Mouse (Mus musculus) MEL (cell line): ENCODE data around the gene Hnf1b. TPM values are rescaled to one million over a fixed set of nuclear protein-coding genes. Genes with fewer than 3 reads are reported as not detected.

ENCODE experiments used
- DNase-seq: peaks from one replicate; pipeline ENCODE4 v3.0.0; 2011; ENCODE audit warnings: low read depth, low spot score
- H3K27ac ChIP-seq: 2 replicates; pipeline ENCODE4 v1.5.1; 2012; ENCODE audit warnings: low read depth, mild to moderate bottlenecking, control low read depth, low read length, moderate library complexity; ENCODE audit not compliant: control insufficient read depth
- H3K27me3 ChIP-seq, 2 experiments: fragments of 150-350 bp in 1 of 2; sonication (generic) in 1 of 2; 2 replicates each; pipeline ENCODE4 v1.6.1; 2012; ENCODE audit warnings: low read length in 2 of 2, mild to moderate bottlenecking in 2 of 2, improper control_type of control experiment in 1 of 2, moderate library complexity in 1 of 2; ENCODE audit not compliant: insufficient read depth in 2 of 2, control insufficient read depth in 1 of 2
- H3K36me3 ChIP-seq, 2 experiments: 2 replicates each; pipeline ENCODE4 v1.6.1; 2012 to 2014; ENCODE audit warnings: low read length in 2 of 2, improper control_type of control experiment in 1 of 2, inconsistent platforms in 1 of 2, mild to moderate bottlenecking in 1 of 2; ENCODE audit not compliant: insufficient read depth in 2 of 2, control insufficient read depth in 1 of 2
- H3K4me1 ChIP-seq, 2 experiments: fragments of 150-350 bp in 1 of 2; sonication (generic) in 1 of 2; 2 replicates each; pipeline ENCODE4 v1.6.1; 2012; ENCODE audit warnings: low read length in 2 of 2, improper control_type of control experiment in 1 of 2, mild to moderate bottlenecking in 1 of 2; ENCODE audit not compliant: insufficient read depth in 2 of 2, control insufficient read depth in 1 of 2
- H3K4me3 ChIP-seq, 2 experiments: fragments of 150-350 bp in 1 of 2; sonication (generic) in 1 of 2; 2 replicates each; pipeline ENCODE4 v1.5.1; 2012; ENCODE audit warnings: low read depth in 2 of 2, low read length in 2 of 2, mild to moderate bottlenecking in 2 of 2, moderate library complexity in 2 of 2, control low read depth in 1 of 2, improper control_type of control experiment in 1 of 2; ENCODE audit not compliant: control insufficient read depth in 1 of 2, insufficient read depth in 1 of 2
- H3K79me2 ChIP-seq: 2 replicates; pipeline ENCODE4 v1.6.1; 2012; ENCODE audit warnings: mild to moderate bottlenecking, low read length, moderate library complexity; ENCODE audit not compliant: control insufficient read depth, poor library complexity, insufficient read depth
- H3K9ac ChIP-seq: 2 replicates; pipeline ENCODE4 v1.6.1; 2012; ENCODE audit warnings: low read depth, mild to moderate bottlenecking, control low read depth, low read length, moderate library complexity; ENCODE audit not compliant: control insufficient read depth, poor library complexity, severe bottlenecking
- H3K9me3 ChIP-seq: fragments of 150-350 bp; sonication (generic); replicated peaks from 2 replicates; pipeline ENCODE4 v1.6.1; 2012; ENCODE audit warnings: mild to moderate bottlenecking, low read length, improper control_type of control experiment, moderate library complexity; ENCODE audit not compliant: insufficient read depth
- BHLHE40 ChIP-seq: IDR thresholded peaks from 2 replicates; pipeline ENCODE4 v1.6.1; 2012; ENCODE audit warnings: low read depth, mild to moderate bottlenecking, inconsistent platforms, low read length, improper control_type of control experiment, borderline replicate concordance
- CTCF ChIP-seq, 3 experiments: IDR thresholded peaks in 2 of 3; conservative IDR thresholded peaks in 1 of 3; 2 replicates each; pipeline ENCODE4 v1.5.1; 2011 to 2012; ENCODE audit warnings: low read length in 3 of 3, low read depth in 2 of 3, mild to moderate bottlenecking in 2 of 3, improper control_type of control experiment in 1 of 3, inconsistent platforms in 1 of 3, mixed read lengths in 1 of 3, moderate library complexity in 1 of 3; ENCODE audit not compliant: control insufficient read depth in 1 of 3, insufficient read depth in 1 of 3, poor library complexity in 1 of 3, severe bottlenecking in 1 of 3
- E2F4 ChIP-seq: IDR thresholded peaks from 2 replicates; pipeline ENCODE4 v1.6.1; 2011; ENCODE audit warnings: low read depth, low read length, improper control_type of control experiment, borderline replicate concordance
- EP300 ChIP-seq, 2 experiments: IDR thresholded peaks; 2 replicates each; pipeline ENCODE4 v1.6.1; 2011; ENCODE audit warnings: improper control_type of control experiment in 2 of 2, low read length in 2 of 2, low read depth in 1 of 2, mild to moderate bottlenecking in 1 of 2
- ETS1 ChIP-seq: IDR thresholded peaks from 2 replicates; pipeline ENCODE4 v1.6.1; 2012; ENCODE audit warnings: low read depth, mild to moderate bottlenecking, inconsistent platforms, low read length, improper control_type of control experiment, moderate library complexity
- GATA1 ChIP-seq: IDR thresholded peaks from 2 replicates; pipeline ENCODE4 v1.6.1; 2011; ENCODE audit warnings: low read depth, low read length, improper control_type of control experiment
- KAT2A ChIP-seq: conservative IDR thresholded peaks from 2 replicates; pipeline ENCODE4 v1.6.1; 2012; ENCODE audit warnings: low read depth, low read length, improper control_type of control experiment, inconsistent platforms
- MAFK ChIP-seq: IDR thresholded peaks from 2 replicates; pipeline ENCODE4 v1.6.1; 2011; ENCODE audit warnings: low read depth, mild to moderate bottlenecking, low read length, improper control_type of control experiment, borderline replicate concordance
- MEF2A ChIP-seq: IDR thresholded peaks from 2 replicates; pipeline ENCODE4 v1.6.1; 2014; ENCODE audit warnings: low read depth, mild to moderate bottlenecking, inconsistent platforms, low read length, improper control_type of control experiment; ENCODE audit not compliant: poor library complexity, insufficient replicate concordance, severe bottlenecking; ENCODE audit errors: extremely low read depth
- MXI1 ChIP-seq: IDR thresholded peaks from 2 replicates; pipeline ENCODE4 v1.6.1; 2011; ENCODE audit warnings: mild to moderate bottlenecking, low read depth, low read length, improper control_type of control experiment
- MYB ChIP-seq: IDR thresholded peaks from 2 replicates; pipeline ENCODE4 v1.6.1; 2011; ENCODE audit warnings: mild to moderate bottlenecking, low read depth, low read length, improper control_type of control experiment
- NELFE ChIP-seq: IDR thresholded peaks from 2 replicates; pipeline ENCODE4 v1.6.1; 2011; ENCODE audit warnings: low read depth, low read length, improper control_type of control experiment
- NRF1 ChIP-seq: IDR thresholded peaks from 2 replicates; pipeline ENCODE4 v1.6.1; 2014; ENCODE audit warnings: low read depth, mild to moderate bottlenecking, inconsistent platforms, low read length, improper control_type of control experiment, moderate library complexity; ENCODE audit not compliant: poor library complexity, insufficient read depth, severe bottlenecking
- POLR2A ChIP-seq, 2 experiments: IDR thresholded peaks; 2 replicates each; pipeline ENCODE4 v1.6.1; 2011 to 2012; ENCODE audit warnings: low read length in 2 of 2, mild to moderate bottlenecking in 2 of 2, control low read depth in 1 of 2, improper control_type of control experiment in 1 of 2, low read depth in 1 of 2, moderate library complexity in 1 of 2; ENCODE audit not compliant: control insufficient read depth in 1 of 2, insufficient read depth in 1 of 2, poor library complexity in 1 of 2
- POLR2AphosphoS2 ChIP-seq: IDR thresholded peaks from 2 replicates; pipeline ENCODE4 v1.6.1; 2011; ENCODE audit warnings: low read length, improper control_type of control experiment
- RAD21 ChIP-seq: IDR thresholded peaks from 2 replicates; pipeline ENCODE4 v1.6.1; 2011; ENCODE audit warnings: mild to moderate bottlenecking, low read depth, low read length, improper control_type of control experiment
- RCOR1 ChIP-seq: IDR thresholded peaks from 2 replicates; pipeline ENCODE4 v1.6.1; 2012; ENCODE audit warnings: low read depth, mild to moderate bottlenecking, inconsistent platforms, low read length, improper control_type of control experiment
- SIN3A ChIP-seq: IDR thresholded peaks from 2 replicates; pipeline ENCODE4 v1.6.1; 2012; ENCODE audit warnings: low read length, improper control_type of control experiment, inconsistent platforms
- SMC3 ChIP-seq: IDR thresholded peaks from 2 replicates; pipeline ENCODE4 v1.6.1; 2011; ENCODE audit warnings: low read depth, low read length, improper control_type of control experiment
- TAL1 ChIP-seq: IDR thresholded peaks from 2 replicates; pipeline ENCODE4 v1.6.1; 2012; ENCODE audit warnings: mild to moderate bottlenecking, inconsistent platforms, low read length, moderate library complexity, mixed read lengths
- USF2 ChIP-seq, 2 experiments: IDR thresholded peaks; 2 replicates each; pipeline ENCODE4 v1.6.1; 2011 to 2012; ENCODE audit warnings: improper control_type of control experiment in 2 of 2, low read length in 2 of 2, borderline replicate concordance in 1 of 2, inconsistent platforms in 1 of 2, low read depth in 1 of 2, mild to moderate bottlenecking in 1 of 2; ENCODE audit not compliant: insufficient read depth in 1 of 2
- ZC3H11A ChIP-seq: IDR thresholded peaks from 2 replicates; pipeline ENCODE4 v1.6.1; 2012; ENCODE audit warnings: low read depth, mild to moderate bottlenecking, inconsistent platforms, low read length, improper control_type of control experiment
- ZNF384 ChIP-seq: IDR thresholded peaks from 2 replicates; pipeline ENCODE4 v1.6.1; 2012; ENCODE audit warnings: low read depth, mild to moderate bottlenecking, inconsistent platforms, low read length, improper control_type of control experiment
- polyA plus RNA-seq, 2 experiments: library from polyadenylated mRNA; stranded (reverse) in 1 of 2; unstranded in 1 of 2; fragments of >175 nt in 1 of 2; fragments of >200 nt in 1 of 2; gene quantifications; 2 replicates each; pipeline versions ENCODE4 v1.2.1 to v1.2.4; 2012; ENCODE audit warnings: low replicate concordance in 2 of 2, low read depth in 1 of 2; ENCODE audit not compliant: insufficient read length in 2 of 2, insufficient read depth in 1 of 2, missing spikeins in 1 of 2
- total RNA-seq: library from RNA; depleted of rRNA; stranded (reverse); fragments of 300-350 nt; gene quantifications from 2 replicates; pipeline ENCODE4 v1.2.3, GENCODE M21; 2012

Hnf1b gene
- total and polyA plus RNA-seq, 3 experiments = not detected

DNA sequence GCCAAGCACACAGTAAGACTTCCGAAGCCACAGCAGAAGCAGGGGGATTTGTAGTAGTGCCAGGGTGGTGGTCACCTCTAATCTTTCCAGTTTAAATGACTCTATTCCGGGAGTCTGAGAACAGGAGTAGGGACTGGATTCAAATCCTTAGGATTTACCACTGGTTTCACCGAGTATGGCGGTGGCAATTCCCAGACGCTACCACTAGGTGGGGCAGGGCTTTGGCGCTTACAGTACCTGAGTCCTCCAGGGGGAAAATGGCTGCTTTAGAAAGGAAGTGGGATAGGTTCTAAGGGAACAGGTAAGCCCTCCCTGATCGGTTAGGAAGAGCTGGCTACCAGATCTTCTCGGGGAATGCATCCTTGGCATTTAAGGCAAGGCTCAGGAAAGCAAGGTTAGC, 17.5 kb upstream of the Hnf1b start:
- peak; percentile 90 for TF ChIP-seq SMC3
- TF ChIP-seq SIN3A = no peak
- TF ChIP-seq E2F4 = no peak
- no peak for TF ChIP-seq TAL1
- peak; percentile 63 for TF ChIP-seq RAD21
- peak; percentile 88 to 94 (median 93) for TF ChIP-seq CTCF (IDR thresholded peaks at IDR 0.05 in 2 of 3, conservative IDR thresholded peaks at IDR 0.05 in 1 of 3; ENCODE audit: control insufficient read depth in 1 of 3, insufficient read depth in 1 of 3, low read depth in 2 of 3, low read length in 3 of 3, poor library complexity in 1 of 3, severe bottlenecking in 1 of 3)
- TF ChIP-seq ZC3H11A = peak; percentile 60
- TF ChIP-seq, all 39 proteins: peak for 4
- H3K9ac ChIP-seq = no peak overlapping the region

DNA sequence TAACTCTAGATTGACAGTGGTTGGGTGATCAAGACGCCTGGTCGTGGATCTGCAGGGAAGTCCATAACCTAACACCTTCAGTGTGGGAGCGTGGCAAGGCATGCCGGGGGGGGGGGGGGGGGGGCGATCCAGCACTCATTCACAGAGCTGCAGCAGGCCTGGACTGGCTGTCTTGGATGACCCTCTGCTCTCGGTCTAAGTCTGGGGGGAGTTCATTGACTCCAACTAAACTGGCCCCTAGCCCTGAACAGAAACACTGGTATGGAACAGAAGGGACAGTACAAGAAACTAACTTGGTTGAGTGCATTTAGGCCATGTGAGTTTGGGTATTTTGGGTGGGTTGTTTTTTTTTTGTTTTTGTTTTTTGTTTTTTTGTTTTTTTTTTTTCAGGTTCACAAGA, 16.3 kb upstream of the Hnf1b start:
- Histone ChIP-seq H3K9me3 (no peaks in the 10 kb centered on the region), H3K36me3 (no peaks in the 10 kb centered on the region), H3K4me3 (no peak overlapping the region), H3K9ac (no peak overlapping the region), H3K4me1 (no peaks in the 10 kb centered on the region), H3K27ac (no peak overlapping the region), H3K27me3 (peaks cover 0 to 2% of the 10 kb centered on the region in 2 experiments; a peak in 3 of 4 replicates), H3K79me2 (no peaks in the 10 kb centered on the region)
- no peak for DNase-seq
- TF ChIP-seq ZC3H11A (no peak), MEF2A (no peak), USF2 (IDR thresholded peaks at IDR 0.05; ENCODE audit: borderline replicate concordance in 1 of 2, insufficient read depth in 1 of 2, low read depth in 1 of 2, low read length in 2 of 2) (no peak), RCOR1 (no peak), E2F4 (no peak), BHLHE40 (no peak), POLR2A (IDR thresholded peaks at IDR 0.05; ENCODE audit: control insufficient read depth in 1 of 2, insufficient read depth in 1 of 2, low read depth in 1 of 2, low read length in 2 of 2, poor library complexity in 1 of 2) (no peak)

More for the DNA sequence above, 17.5 kb upstream of the Hnf1b start:
- Histone ChIP-seq H3K79me2 (no peaks in the 10 kb centered on the region), H3K27me3 (peaks cover 0 to 5% of the 10 kb centered on the region in 2 experiments; a peak in 3 of 4 replicates), H3K9me3 (no peaks in the 10 kb centered on the region), H3K4me3 (no peak overlapping the region), H3K36me3 (no peaks in the 10 kb centered on the region), H3K27ac (no peak overlapping the region), H3K4me1 (no peaks in the 10 kb centered on the region)
- DNase-seq = peak; percentile 77

DNA sequence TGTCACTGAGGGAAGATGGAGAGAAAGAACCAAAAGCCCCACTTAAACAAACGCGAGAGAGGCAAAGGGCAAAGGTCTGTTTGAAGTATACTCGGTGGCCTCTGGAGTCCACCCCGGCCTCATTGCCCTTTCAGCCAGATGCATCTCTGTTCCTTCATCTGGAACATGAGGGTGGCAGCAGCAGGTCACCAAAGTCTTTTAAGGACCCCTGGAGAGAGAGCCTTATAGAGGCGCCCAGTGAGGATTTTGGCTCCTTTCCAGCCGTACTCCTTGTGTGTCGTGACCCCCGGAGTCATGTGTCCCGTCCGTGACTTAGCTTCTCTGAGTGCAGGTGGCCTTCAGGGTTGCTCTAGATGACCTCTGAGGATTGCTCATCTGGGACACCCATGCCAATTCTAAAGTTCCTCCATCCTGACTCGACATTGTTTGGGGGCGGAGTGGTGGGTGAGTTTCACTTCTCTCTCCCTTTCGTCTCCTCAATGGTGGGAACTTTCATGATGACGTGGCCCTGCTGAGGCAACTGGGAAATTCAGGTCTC, 15.8 kb upstream of the Hnf1b start:
- Histone ChIP-seq H3K4me1 (no peaks in the 10 kb centered on the region), H3K9ac (no peak overlapping the region), H3K4me3 (no peak overlapping the region), H3K36me3 (no peaks in the 10 kb centered on the region), H3K79me2 (no peaks in the 10 kb centered on the region), H3K27me3 (peaks cover 0 to 2% of the 10 kb centered on the region in 2 experiments; a peak in 3 of 4 replicates), H3K9me3 (no peaks in the 10 kb centered on the region), H3K27ac (no peak overlapping the region)
- DNase-seq = no peak
- TF ChIP-seq MAFK = no peak
- TF ChIP-seq RCOR1 = no peak
- no peak for TF ChIP-seq NRF1
- TF ChIP-seq GATA1 = no peak
- TF ChIP-seq TAL1 = no peak
- TF ChIP-seq NELFE = no peak
- no peak for TF ChIP-seq KAT2A
- no peak for TF ChIP-seq EP300 (IDR thresholded peaks at IDR 0.05; ENCODE audit: low read depth in 1 of 2, low read length in 2 of 2)
- no peak for TF ChIP-seq CTCF (IDR thresholded peaks at IDR 0.05 in 2 of 3, conservative IDR thresholded peaks at IDR 0.05 in 1 of 3; ENCODE audit: control insufficient read depth in 1 of 3, insufficient read depth in 1 of 3, low read depth in 2 of 3, low read length in 3 of 3, poor library complexity in 1 of 3, severe bottlenecking in 1 of 3)
- TF ChIP-seq ZNF384 = no peak
- no peak for TF ChIP-seq E2F4
- TF ChIP-seq MEF2A = no peak
- no peak for TF ChIP-seq ETS1
- TF ChIP-seq BHLHE40 = no peak
- no peak for TF ChIP-seq POLR2AphosphoS2
- TF ChIP-seq MXI1 = no peak
- TF ChIP-seq MYB = no peak
